8 mouse cellular contexts compared by ENCODE assay signal in genomic region chr15:85831954-85832590, GRCm38 (mm10). TPM values are rescaled to one million over a fixed set of nuclear protein-coding genes. Genes with fewer than 3 reads are reported as not detected.
DNase-seq lines count a peak whose midpoint lies in the region; ATAC-seq and TF ChIP-seq lines count a peak whose summit lies in the region.

Gene Ttc38, plus strand, starts transcription at chr15:85832306.

- H3K27me3 ChIP-seq in heart, embryonic 12.5 days (replicated peaks), result no peaks in the 10 kb centered on the region; the same call in 1 of the 2 replicates
- no peaks in the 10 kb centered on the region for H3K27me3 ChIP-seq in kidney, postnatal 0 days (ENCODE audit: insufficient read depth, low read length)
- no peaks in the 10 kb centered on the region for H3K27me3 ChIP-seq in liver, adult 2 months (ENCODE audit: control insufficient read depth, insufficient read depth, low read length)

- peak within 1 kb of the TSS; percentile 90 for H3K4me3 ChIP-seq in brown adipose tissue, adult 24 weeks (ENCODE audit: insufficient read depth, low read depth, low read length)
- H3K4me3 ChIP-seq in heart, embryonic 12.5 days, result peak within 1 kb of the TSS; percentile 61
- peak within 1 kb of the TSS; percentile 50 for H3K4me3 ChIP-seq in kidney, postnatal 0 days (replicated peaks; ENCODE audit: low read depth, low read length)
- H3K4me3 ChIP-seq in liver, adult 2 months (ENCODE audit: insufficient read depth, low read depth, low read length), result peak within 1 kb of the TSS; percentile 65

- no peaks in the 10 kb centered on the region for H3K9me3 ChIP-seq in heart, embryonic 12.5 days (replicated peaks)
- H3K9me3 ChIP-seq in kidney, postnatal 0 days (replicated peaks; ENCODE audit: low read length), result no peaks in the 10 kb centered on the region

- ATAC-seq in erythroid progenitor cell, adult 5-6 weeks (replicated peaks; ENCODE audit: low FRiP score, poor library complexity, severe bottlenecking), result peak; percentile 85
- ATAC-seq in heart, embryonic 12.5 days (ENCODE audit: insufficient number of reproducible peaks, low FRiP score), result peak; percentile 85
- peak; percentile 86 for ATAC-seq in kidney, postnatal 0 days (replicated peaks; ENCODE audit: low FRiP score, low read depth)
- peak; percentile 92 for ATAC-seq in monocyte, adult 5-6 weeks (replicated peaks; ENCODE audit: insufficient number of reproducible peaks, low FRiP score, low TSS enrichment, poor library complexity, severe bottlenecking)

- H3K9ac ChIP-seq in heart, embryonic 12.5 days, result peak within 1 kb of the TSS; percentile 63
- peak within 1 kb of the TSS; percentile 59 for H3K9ac ChIP-seq in kidney, postnatal 0 days (ENCODE audit: low read depth, low read length)
- peak within 1 kb of the TSS; percentile 75 for H3K9ac ChIP-seq in liver, adult 2 months (ENCODE audit: low read depth, low read length)

- no peaks in the 10 kb centered on the region for H3K36me3 ChIP-seq in heart, embryonic 12.5 days
- H3K36me3 ChIP-seq in kidney, postnatal 0 days (ENCODE audit: insufficient read depth, low read length), result no peaks in the 10 kb centered on the region
- H3K36me3 ChIP-seq in liver, adult 2 months (ENCODE audit: control insufficient read depth, insufficient read depth, low read length), result peaks cover 6% of the 10 kb centered on the region; the same call in 1 of the 2 replicates

- no peaks in the 10 kb centered on the region for H3K4me1 ChIP-seq in brown adipose tissue, adult 24 weeks (ENCODE audit: control insufficient read depth, insufficient read depth, insufficient read length, low read length)
- H3K4me1 ChIP-seq in heart, embryonic 12.5 days (replicated peaks), result peaks cover 12% of the 10 kb centered on the region; the same call in 1 of the 2 replicates
- H3K4me1 ChIP-seq in kidney, postnatal 0 days (replicated peaks; ENCODE audit: insufficient read depth, low read length), result 0 out of 2 replicates have a peak, but pooled peaks cover 3% of the 10 kb centered on the region
- peaks cover 24% of the 10 kb centered on the region; the same call in 1 of the 2 replicates for H3K4me1 ChIP-seq in liver, adult 2 months (ENCODE audit: control insufficient read depth, insufficient read depth, low read length)

- H3K4me2 ChIP-seq in heart, embryonic 12.5 days, result peak within 1 kb of the TSS; percentile 92
- H3K4me2 ChIP-seq in kidney, postnatal 0 days (ENCODE audit: low read length), result peak within 1 kb of the TSS; percentile 72

- WGBS in heart, embryonic 12.5 days, result 3% methylated on average over 27 of the region's 27 CpGs
- WGBS in kidney, postnatal 0 days, result 3% methylated on average over 27 of the region's 27 CpGs
- WGBS in liver, adult 2 months, result 1% methylated on average over 27 of the region's 27 CpGs

- peak; percentile 68; the same call in 1 of the 2 replicates for TF ChIP-seq POLR2A in liver, adult 2 months (IDR thresholded peaks at IDR 0.05; ENCODE audit: extremely low read depth, insufficient read depth, low read length)

- no peak for TF ChIP-seq CTCF in kidney, postnatal 0 days (IDR thresholded peaks at IDR 0.05; ENCODE audit: low read depth)
- no peak for TF ChIP-seq CTCF in liver, adult 2 months (IDR thresholded peaks at IDR 0.05; ENCODE audit: low read depth, low read length)

- H3K79me2 ChIP-seq in liver, adult 2 months (ENCODE audit: control insufficient read depth, insufficient read depth, low read length), result 0 out of 2 replicates have a peak, but pooled peaks cover 4% of the 10 kb centered on the region

- H3K27ac ChIP-seq in brown adipose tissue, adult 24 weeks (replicated peaks; ENCODE audit: low read depth, low read length), result no peak within 1 kb of the TSS; the same call in 1 of the 2 replicates
- H3K27ac ChIP-seq in heart, embryonic 12.5 days (ENCODE audit: poor library complexity, severe bottlenecking), result no peak within 1 kb of the TSS
- peak within 1 kb of the TSS; percentile 63; the same call in 1 of the 2 replicates for H3K27ac ChIP-seq in kidney, postnatal 0 days
- H3K27ac ChIP-seq in liver, adult 2 months (replicated peaks; ENCODE audit: insufficient read depth, low read depth, low read length), result peak within 1 kb of the TSS; percentile 86

- DNase-seq in CD4-positive helper T cell, adult 2 months (ENCODE audit: low read depth, low spot score), result peak; percentile 87
- peak; percentile 81 for DNase-seq in kidney, postnatal 0 days (ENCODE audit: low spot score)
- peak; percentile 91 for DNase-seq in liver, adult 2 months (ENCODE audit: extremely low read depth, low read depth, low spot score)
- peak; percentile 81 to 90 for DNase-seq in spleen, postnatal 4 days (ENCODE audit: low spot score in 2 of 2)

RNA-seq across cellular contexts. Expression of gene Ttc38, which starts in this region (rescaled TPM):
- polyA plus RNA-seq in brown adipose tissue, adult 24 weeks (2012; ENCODE audit: insufficient read depth, insufficient read length, missing spikeins), result 24.6 and 30.6 TPM in 2 replicates
- total RNA-seq in erythroid progenitor cell, adult 5-6 weeks (2015; ENCODE audit: low replicate concordance), result 0.42 and 1.1 TPM in 2 replicates
- 2.0 and 5.9 TPM in 2 replicates for total RNA-seq in erythroid progenitor cell, adult 5-6 weeks (2017; ENCODE audit: low replicate concordance)
- 3.3 and 3.6 TPM in 2 replicates for polyA plus RNA-seq in heart, embryonic 12.5 days (2016; fragmentation: Nextera tagmentation; extraction: Ambion mirVana)
- polyA plus RNA-seq in kidney, postnatal 0 days (2015; fragmentation: Nextera tagmentation; extraction: Ambion mirVana), result 8.7 and 9.1 TPM in 2 replicates
- 52.4 and 59.5 TPM in 2 replicates for total RNA-seq in liver, adult 2 months (2014; rRNA removed)
- polyA plus RNA-seq in liver, adult 2 months (2012; rRNA removed), result 19.1 and 37.2 TPM in 2 replicates
- 6.7 to 8.5 TPM (median 7.5 TPM) in 3 replicates for total RNA-seq in monocyte, adult 5-6 weeks (2017)

Comparison
In these comparisons a context has a peak if more than half of its experiments do, and no peak if none do; other contexts are left out.
1. H3K27ac ChIP-seq: peak in kidney, postnatal 0 days (single experiment) and liver, adult 2 months (single experiment); none in brown adipose tissue, adult 24 weeks (single experiment) and heart, embryonic 12.5 days (single experiment).
2. Peak in every context shown above with its lines, with median percentiles within 50 percentile points of each other: DNase-seq, H3K4me3 ChIP-seq, ATAC-seq and H3K9ac ChIP-seq.